Mouse (Mus musculus) MEL (cell line): ENCODE measurements around the gene Rab3a. TPM values are rescaled to one million over a fixed set of nuclear protein-coding genes. Genes with fewer than 3 reads are reported as not detected.

Experiments
- DNase-seq: peaks from one replicate; pipeline ENCODE4 v3.0.0; 2011; ENCODE audit warnings: low read depth, low spot score
- H3K27ac ChIP-seq: 2 replicates; pipeline ENCODE4 v1.5.1; 2012; ENCODE audit warnings: low read depth, mild to moderate bottlenecking, control low read depth, low read length, moderate library complexity; ENCODE audit not compliant: control insufficient read depth
- H3K27me3 ChIP-seq, 2 experiments: fragments of 150-350 bp in 1 of 2; sonication (generic) in 1 of 2; 2 replicates each; pipeline ENCODE4 v1.6.1; 2012; ENCODE audit warnings: low read length in 2 of 2, mild to moderate bottlenecking in 2 of 2, improper control_type of control experiment in 1 of 2, moderate library complexity in 1 of 2; ENCODE audit not compliant: insufficient read depth in 2 of 2, control insufficient read depth in 1 of 2
- H3K36me3 ChIP-seq, 2 experiments: 2 replicates each; pipeline ENCODE4 v1.6.1; 2012 to 2014; ENCODE audit warnings: low read length in 2 of 2, improper control_type of control experiment in 1 of 2, inconsistent platforms in 1 of 2, mild to moderate bottlenecking in 1 of 2; ENCODE audit not compliant: insufficient read depth in 2 of 2, control insufficient read depth in 1 of 2
- H3K4me1 ChIP-seq, 2 experiments: fragments of 150-350 bp in 1 of 2; sonication (generic) in 1 of 2; 2 replicates each; pipeline ENCODE4 v1.6.1; 2012; ENCODE audit warnings: low read length in 2 of 2, improper control_type of control experiment in 1 of 2, mild to moderate bottlenecking in 1 of 2; ENCODE audit not compliant: insufficient read depth in 2 of 2, control insufficient read depth in 1 of 2
- H3K4me3 ChIP-seq, 2 experiments: fragments of 150-350 bp in 1 of 2; sonication (generic) in 1 of 2; 2 replicates each; pipeline ENCODE4 v1.5.1; 2012; ENCODE audit warnings: low read depth in 2 of 2, low read length in 2 of 2, mild to moderate bottlenecking in 2 of 2, moderate library complexity in 2 of 2, control low read depth in 1 of 2, improper control_type of control experiment in 1 of 2; ENCODE audit not compliant: control insufficient read depth in 1 of 2, insufficient read depth in 1 of 2
- H3K79me2 ChIP-seq: 2 replicates; pipeline ENCODE4 v1.6.1; 2012; ENCODE audit warnings: mild to moderate bottlenecking, low read length, moderate library complexity; ENCODE audit not compliant: control insufficient read depth, poor library complexity, insufficient read depth
- H3K9ac ChIP-seq: 2 replicates; pipeline ENCODE4 v1.6.1; 2012; ENCODE audit warnings: low read depth, mild to moderate bottlenecking, control low read depth, low read length, moderate library complexity; ENCODE audit not compliant: control insufficient read depth, poor library complexity, severe bottlenecking
- H3K9me3 ChIP-seq: fragments of 150-350 bp; sonication (generic); replicated peaks from 2 replicates; pipeline ENCODE4 v1.6.1; 2012; ENCODE audit warnings: mild to moderate bottlenecking, low read length, improper control_type of control experiment, moderate library complexity; ENCODE audit not compliant: insufficient read depth
- CHD2 ChIP-seq: IDR thresholded peaks from 2 replicates; pipeline ENCODE4 v1.6.1; 2011; ENCODE audit warnings: low read length, improper control_type of control experiment
- CTCF ChIP-seq, 3 experiments: IDR thresholded peaks in 2 of 3; conservative IDR thresholded peaks in 1 of 3; 2 replicates each; pipeline ENCODE4 v1.5.1; 2011 to 2012; ENCODE audit warnings: low read length in 3 of 3, low read depth in 2 of 3, mild to moderate bottlenecking in 2 of 3, improper control_type of control experiment in 1 of 3, inconsistent platforms in 1 of 3, mixed read lengths in 1 of 3, moderate library complexity in 1 of 3; ENCODE audit not compliant: control insufficient read depth in 1 of 3, insufficient read depth in 1 of 3, poor library complexity in 1 of 3, severe bottlenecking in 1 of 3
- E2F4 ChIP-seq: IDR thresholded peaks from 2 replicates; pipeline ENCODE4 v1.6.1; 2011; ENCODE audit warnings: low read depth, low read length, improper control_type of control experiment, borderline replicate concordance
- ELF1 ChIP-seq: IDR thresholded peaks from 2 replicates; pipeline ENCODE4 v1.6.1; 2014; ENCODE audit warnings: low read depth, mild to moderate bottlenecking, inconsistent platforms, low read length, improper control_type of control experiment, moderate library complexity
- ETS1 ChIP-seq: IDR thresholded peaks from 2 replicates; pipeline ENCODE4 v1.6.1; 2012; ENCODE audit warnings: low read depth, mild to moderate bottlenecking, inconsistent platforms, low read length, improper control_type of control experiment, moderate library complexity
- GATA1 ChIP-seq: IDR thresholded peaks from 2 replicates; pipeline ENCODE4 v1.6.1; 2011; ENCODE audit warnings: low read depth, low read length, improper control_type of control experiment
- HCFC1 ChIP-seq: IDR thresholded peaks from 2 replicates; pipeline ENCODE4 v1.6.1; 2012; ENCODE audit warnings: low read depth, mild to moderate bottlenecking, inconsistent platforms, low read length, improper control_type of control experiment, moderate library complexity
- JUND ChIP-seq: IDR thresholded peaks from 2 replicates; pipeline ENCODE4 v1.6.1; 2011; ENCODE audit warnings: low read depth, mild to moderate bottlenecking, improper control_type of control experiment, low read length
- MAFK ChIP-seq: IDR thresholded peaks from 2 replicates; pipeline ENCODE4 v1.6.1; 2011; ENCODE audit warnings: low read depth, mild to moderate bottlenecking, low read length, improper control_type of control experiment, borderline replicate concordance
- MAZ ChIP-seq: IDR thresholded peaks from 2 replicates; pipeline ENCODE4 v1.6.1; 2012; ENCODE audit warnings: low read depth, mild to moderate bottlenecking, inconsistent platforms, low read length, improper control_type of control experiment
- MXI1 ChIP-seq: IDR thresholded peaks from 2 replicates; pipeline ENCODE4 v1.6.1; 2011; ENCODE audit warnings: mild to moderate bottlenecking, low read depth, low read length, improper control_type of control experiment
- MYB ChIP-seq: IDR thresholded peaks from 2 replicates; pipeline ENCODE4 v1.6.1; 2011; ENCODE audit warnings: mild to moderate bottlenecking, low read depth, low read length, improper control_type of control experiment
- NELFE ChIP-seq: IDR thresholded peaks from 2 replicates; pipeline ENCODE4 v1.6.1; 2011; ENCODE audit warnings: low read depth, low read length, improper control_type of control experiment
- NRF1 ChIP-seq: IDR thresholded peaks from 2 replicates; pipeline ENCODE4 v1.6.1; 2014; ENCODE audit warnings: low read depth, mild to moderate bottlenecking, inconsistent platforms, low read length, improper control_type of control experiment, moderate library complexity; ENCODE audit not compliant: poor library complexity, insufficient read depth, severe bottlenecking
- POLR2A ChIP-seq, 2 experiments: IDR thresholded peaks; 2 replicates each; pipeline ENCODE4 v1.6.1; 2011 to 2012; ENCODE audit warnings: low read length in 2 of 2, mild to moderate bottlenecking in 2 of 2, control low read depth in 1 of 2, improper control_type of control experiment in 1 of 2, low read depth in 1 of 2, moderate library complexity in 1 of 2; ENCODE audit not compliant: control insufficient read depth in 1 of 2, insufficient read depth in 1 of 2, poor library complexity in 1 of 2
- POLR2AphosphoS2 ChIP-seq: IDR thresholded peaks from 2 replicates; pipeline ENCODE4 v1.6.1; 2011; ENCODE audit warnings: low read length, improper control_type of control experiment
- RAD21 ChIP-seq: IDR thresholded peaks from 2 replicates; pipeline ENCODE4 v1.6.1; 2011; ENCODE audit warnings: mild to moderate bottlenecking, low read depth, low read length, improper control_type of control experiment
- TAL1 ChIP-seq: IDR thresholded peaks from 2 replicates; pipeline ENCODE4 v1.6.1; 2012; ENCODE audit warnings: mild to moderate bottlenecking, inconsistent platforms, low read length, moderate library complexity, mixed read lengths
- TCF12 ChIP-seq: IDR thresholded peaks from 2 replicates; pipeline ENCODE4 v1.6.1; 2014; ENCODE audit warnings: low read depth, mild to moderate bottlenecking, inconsistent platforms, low read length, improper control_type of control experiment, moderate library complexity
- UBTF ChIP-seq: IDR thresholded peaks from 2 replicates; pipeline ENCODE4 v1.6.1; 2012; ENCODE audit warnings: low read depth, mild to moderate bottlenecking, inconsistent platforms, low read length, improper control_type of control experiment, moderate library complexity, borderline replicate concordance; ENCODE audit not compliant: insufficient read depth
- USF1 ChIP-seq: IDR thresholded peaks from 2 replicates; pipeline ENCODE4 v1.6.1; 2014; ENCODE audit warnings: low read depth, mild to moderate bottlenecking, inconsistent platforms, low read length, improper control_type of control experiment, moderate library complexity
- USF2 ChIP-seq, 2 experiments: IDR thresholded peaks; 2 replicates each; pipeline ENCODE4 v1.6.1; 2011 to 2012; ENCODE audit warnings: improper control_type of control experiment in 2 of 2, low read length in 2 of 2, borderline replicate concordance in 1 of 2, inconsistent platforms in 1 of 2, low read depth in 1 of 2, mild to moderate bottlenecking in 1 of 2; ENCODE audit not compliant: insufficient read depth in 1 of 2
- ZC3H11A ChIP-seq: IDR thresholded peaks from 2 replicates; pipeline ENCODE4 v1.6.1; 2012; ENCODE audit warnings: low read depth, mild to moderate bottlenecking, inconsistent platforms, low read length, improper control_type of control experiment
- ZKSCAN1 ChIP-seq: IDR thresholded peaks from 2 replicates; pipeline ENCODE4 v1.6.1; 2012; ENCODE audit warnings: low read depth, mild to moderate bottlenecking, inconsistent platforms, low read length, improper control_type of control experiment, moderate library complexity
- ZMIZ1 ChIP-seq: IDR thresholded peaks from 2 replicates; pipeline ENCODE4 v1.6.1; 2012; ENCODE audit warnings: low read depth, mild to moderate bottlenecking, inconsistent platforms, low read length, improper control_type of control experiment, moderate library complexity
- polyA plus RNA-seq, 2 experiments: library from polyadenylated mRNA; stranded (reverse) in 1 of 2; unstranded in 1 of 2; fragments of >175 nt in 1 of 2; fragments of >200 nt in 1 of 2; gene quantifications; 2 replicates each; pipeline versions ENCODE4 v1.2.1 to v1.2.4; 2012; ENCODE audit warnings: low replicate concordance in 2 of 2, low read depth in 1 of 2; ENCODE audit not compliant: insufficient read length in 2 of 2, insufficient read depth in 1 of 2, missing spikeins in 1 of 2
- total RNA-seq: library from RNA; depleted of rRNA; stranded (reverse); fragments of 300-350 nt; gene quantifications from 2 replicates; pipeline ENCODE4 v1.2.3, GENCODE M21; 2012

The Rab3a gene
- total and polyA plus RNA-seq, 3 experiments, result 1.8 to 5.6 TPM; not detected in 1

- H3K79me2 ChIP-seq, result peaks cover 15% of the 10 kb centered on the region
- no peaks in the 10 kb centered on the region; a peak in 2 of 4 replicates for H3K36me3 ChIP-seq
Observed at GRCm38 (mm10) chr8:70773833-70774232, 19.4 kb downstream of the Rab3a start.

GRCm38 (mm10) chr8:70774740-70775139 lies 20.3 kb downstream of the Rab3a start:
- peaks cover 0 to 11% of the 10 kb centered on the region in 2 experiments; a peak in 2 of 4 replicates for H3K4me1 ChIP-seq
- no peaks in the 10 kb centered on the region for H3K9me3 ChIP-seq
- TF ChIP-seq MYB (no peak), ZKSCAN1 (no peak), CTCF (IDR thresholded peaks at IDR 0.05 in 2 of 3, conservative IDR thresholded peaks at IDR 0.05 in 1 of 3; ENCODE audit: control insufficient read depth in 1 of 3, insufficient read depth in 1 of 3, low read depth in 2 of 3, low read length in 3 of 3, poor library complexity in 1 of 3, severe bottlenecking in 1 of 3) (no peak), ELF1 (no peak), E2F4 (no peak), MXI1 (no peak), POLR2A (IDR thresholded peaks at IDR 0.05; ENCODE audit: control insufficient read depth in 1 of 2, insufficient read depth in 1 of 2, low read depth in 1 of 2, low read length in 2 of 2, poor library complexity in 1 of 2) (no peak), ZMIZ1 (no peak), NRF1 (no peak), CHD2 (no peak), RAD21 (no peak), ZC3H11A (no peak), HCFC1 (no peak), UBTF (no peak), JUND (no peak), MAZ (no peak), TAL1 (no peak), USF1 (no peak)
- no peak for DNase-seq
- H3K4me3 ChIP-seq, result no peak overlapping the region
- H3K27me3 ChIP-seq, result no peaks in the 10 kb centered on the region
- H3K36me3 ChIP-seq, result no peaks in the 10 kb centered on the region; a peak in 2 of 4 replicates
- no peak overlapping the region for H3K9ac ChIP-seq
- peaks cover 15% of the 10 kb centered on the region for H3K79me2 ChIP-seq
- no peak overlapping the region for H3K27ac ChIP-seq

More at GRCm38 (mm10) chr8:70773833-70774232, 19.4 kb downstream of the Rab3a start:
- H3K4me3 ChIP-seq, result no peak overlapping the region
- DNase-seq, result no peak
- TF ChIP-seq POLR2AphosphoS2 (no peak), NELFE (no peak), TCF12 (no peak), POLR2A (IDR thresholded peaks at IDR 0.05; ENCODE audit: control insufficient read depth in 1 of 2, insufficient read depth in 1 of 2, low read depth in 1 of 2, low read length in 2 of 2, poor library complexity in 1 of 2) (no peak), MAFK (no peak), RAD21 (no peak), MYB (no peak), GATA1 (no peak), USF2 (IDR thresholded peaks at IDR 0.05; ENCODE audit: borderline replicate concordance in 1 of 2, insufficient read depth in 1 of 2, low read depth in 1 of 2, low read length in 2 of 2) (no peak), ETS1 (no peak)
- no peak overlapping the region for H3K9ac ChIP-seq
- H3K27me3 ChIP-seq, result no peaks in the 10 kb centered on the region
- H3K9me3 ChIP-seq, result no peaks in the 10 kb centered on the region
- H3K4me1 ChIP-seq, result peaks cover 0 to 11% of the 10 kb centered on the region in 2 experiments; a peak in 2 of 4 replicates
- H3K27ac ChIP-seq, result no peak overlapping the region
